ENCODE assay signal across 9 mouse cellular contexts in the genomic region with DNA sequence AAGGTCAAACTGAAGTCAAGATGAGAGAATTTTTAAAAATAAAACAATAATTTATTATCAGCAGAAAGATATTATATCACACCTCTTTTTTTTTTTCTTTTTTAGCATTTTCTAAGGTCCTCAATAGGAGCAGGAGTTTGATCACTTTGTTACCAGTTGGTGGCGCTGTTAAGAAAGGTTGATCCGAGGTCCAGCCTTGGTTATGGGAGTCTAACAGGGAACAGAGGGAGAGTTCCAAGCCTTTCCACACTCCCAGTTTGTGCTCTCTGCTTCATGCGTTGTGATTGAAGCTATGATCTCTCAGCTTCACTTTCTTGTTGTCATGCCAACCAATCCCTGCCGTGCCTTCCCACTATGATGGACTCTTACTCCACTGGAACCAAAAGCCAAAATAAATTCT.
DNase-seq lines count a peak whose midpoint lies in the region; ATAC-seq lines count a peak whose summit lies in the region.
"Had no signal": no experiment of that assay in that cellular context is flagged by ENCODE, and none has a peak within 500 bp of the region (broad histone marks: within the 10 kb centered on the region; RNA-seq: fewer than 3 reads in every experiment).

No protein-coding gene starts in this region.

- H3K9me3 ChIP-seq in midbrain, embryonic 16.5 days (replicated peaks; ENCODE audit: control insufficient read depth, low read length, poor library complexity, severe bottlenecking): no peaks in the 10 kb centered on the region

- H3K4me2 ChIP-seq in midbrain, embryonic 16.5 days (ENCODE audit: low read length): no peak overlapping the region

- H3K4me3 ChIP-seq in midbrain, embryonic 16.5 days (ENCODE audit: low read depth, low read length): no peak overlapping the region

- peak; percentile 25 for DNase-seq in adrenal gland, postnatal 14 days
- no peak for DNase-seq in adrenal gland, adult 8-10 months
- peak; percentile 7 for DNase-seq in kidney, postnatal 10 days
- no peak for DNase-seq in kidney, adult 18-20 months
- DNase-seq in brain, embryonic 18.5 days (ENCODE audit: low read depth, low spot score): peak; percentile 3
- DNase-seq in urinary bladder, postnatal 14 days (ENCODE audit: low spot score): no peak
- DNase-seq in left cerebral cortex, adult 9 months (ENCODE audit: low spot score in 2 of 2): no peak
- DNase-seq: cerebellum, postnatal 36 days had no signal

- ATAC-seq in midbrain, embryonic 16.5 days: peak; percentile 70; the same call in 1 of the 2 replicates

- H3K27me3 ChIP-seq in midbrain, embryonic 16.5 days (ENCODE audit: control insufficient read depth, insufficient read depth, low read depth, low read length): no peaks in the 10 kb centered on the region

- no peak overlapping the region for H3K9ac ChIP-seq in midbrain, embryonic 16.5 days (ENCODE audit: low read depth, low read length)

- H3K36me3 ChIP-seq in midbrain, embryonic 16.5 days (ENCODE audit: control insufficient read depth, insufficient read depth, low read length): no peaks in the 10 kb centered on the region

- 20% methylated on average over 4 of the region's 4 CpGs for WGBS in midbrain, embryonic 16.5 days

- no peaks in the 10 kb centered on the region for H3K4me1 ChIP-seq in midbrain, embryonic 16.5 days (ENCODE audit: control insufficient read depth, insufficient read depth, low read length)

- no peak overlapping the region for H3K27ac ChIP-seq in midbrain, embryonic 16.5 days (ENCODE audit: low read length)

Comparison
In these comparisons a context has a peak if more than half of its experiments do, and no peak if none do; other contexts are left out.
1. DNase-seq: peak in adrenal gland, postnatal 14 days (single experiment), kidney, postnatal 10 days (single experiment) and brain, embryonic 18.5 days (single experiment); none in adrenal gland, adult 8-10 months (single experiment), kidney, adult 18-20 months (single experiment), urinary bladder, postnatal 14 days (single experiment) and left cerebral cortex, adult 9 months (0 of 2).